8 mouse cellular contexts compared by ENCODE assay signal in the genomic region with DNA sequence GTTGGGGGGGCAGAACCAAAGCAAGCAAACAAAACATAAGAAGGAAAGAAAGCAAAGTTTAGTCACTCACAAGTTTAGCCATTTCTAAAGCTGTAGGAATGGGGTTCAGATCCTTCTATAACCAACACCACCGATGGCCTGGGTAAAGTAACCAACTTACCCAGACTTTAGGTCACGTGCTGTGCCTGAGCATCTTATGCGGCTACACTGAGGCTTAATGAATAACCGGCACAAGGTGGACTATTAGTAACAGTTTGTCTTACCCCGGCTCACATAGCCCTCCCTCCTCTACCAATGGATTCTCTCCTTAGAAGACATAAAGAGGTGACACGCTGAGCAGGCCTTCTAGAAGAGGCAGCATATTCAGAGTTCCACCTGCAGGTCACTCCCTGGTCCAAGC. TPM values are rescaled to one million over a fixed set of nuclear protein-coding genes. Genes with fewer than 3 reads are reported as not detected.
DNase-seq lines count a peak whose midpoint lies in the region; ATAC-seq and TF ChIP-seq lines count a peak whose summit lies in the region.

No protein-coding gene starts in this region.

- peak overlapping the region; percentile 85 for H3K4me3 ChIP-seq in cerebellum, adult 2 months (replicated peaks; ENCODE audit: insufficient read depth, low read depth, low read length)
- peak overlapping the region; percentile 75 for H3K4me3 ChIP-seq in intestine, embryonic 14.5 days (ENCODE audit: low read depth, low read length)
- H3K4me3 ChIP-seq in liver, embryonic 14.5 days (ENCODE audit: insufficient read depth in 1 of 2, low read depth in 2 of 2, low read length in 2 of 2): peak overlapping the region in 1 of 2 experiments; percentile 100; a peak in 2 of 4 replicates

- H3K4me2 ChIP-seq in intestine, embryonic 14.5 days (ENCODE audit: low read length): peak overlapping the region; percentile 69
- H3K4me2 ChIP-seq in liver, embryonic 14.5 days (ENCODE audit: low read depth): peak overlapping the region; percentile 99

- no peaks in the 10 kb centered on the region for H3K27me3 ChIP-seq in cerebellum, adult 2 months (ENCODE audit: control insufficient read depth, insufficient read depth, low read length)
- H3K27me3 ChIP-seq in intestine, embryonic 14.5 days (replicated peaks; ENCODE audit: control insufficient read depth, insufficient read depth, low read length): no peaks in the 10 kb centered on the region
- H3K27me3 ChIP-seq in liver, embryonic 14.5 days (ENCODE audit: control insufficient read depth, insufficient read depth, low read length): no peaks in the 10 kb centered on the region; the same call in 1 of the 2 replicates

- H3K27ac ChIP-seq in cerebellum, adult 2 months (ENCODE audit: insufficient read depth, low read length): no peak overlapping the region
- H3K27ac ChIP-seq in intestine, embryonic 14.5 days (ENCODE audit: low read depth): 0 out of 2 replicates have a peak overlapping the region, but pooled peaks have one; percentile 47
- H3K27ac ChIP-seq in liver, embryonic 14.5 days: no peak overlapping the region

- no peaks in the 10 kb centered on the region for H3K9me3 ChIP-seq in intestine, embryonic 14.5 days (ENCODE audit: control insufficient read depth, low read length)
- no peaks in the 10 kb centered on the region for H3K9me3 ChIP-seq in liver, embryonic 14.5 days (ENCODE audit: control insufficient read depth, low read length)

- WGBS in cerebellum, adult 2 months: 25% methylated on average over 6 of the region's 6 CpGs
- WGBS in intestine, embryonic 14.5 days: 32% methylated on average over 6 of the region's 6 CpGs
- 65% methylated on average over 6 of the region's 6 CpGs for WGBS in liver, embryonic 14.5 days (ENCODE audit: insufficient replicate concordance)

- H3K9ac ChIP-seq in intestine, embryonic 14.5 days (ENCODE audit: low read length): peak overlapping the region; percentile 31
- peak overlapping the region; percentile 6; the same call in 1 of the 2 replicates for H3K9ac ChIP-seq in liver, embryonic 14.5 days (replicated peaks)

- TF ChIP-seq POLR2A in cerebellum, adult 2 months (IDR thresholded peaks at IDR 0.05; ENCODE audit: borderline replicate concordance, insufficient read depth, low read length): no peak

- no peak for TF ChIP-seq EP300 in liver, embryonic 14.5 days (IDR thresholded peaks at IDR 0.05; ENCODE audit: low read depth)

- no peak for TF ChIP-seq CTCF in cerebellum, adult 2 months (IDR thresholded peaks at IDR 0.05; ENCODE audit: borderline replicate concordance, insufficient read depth, low read depth, low read length)
- no peak for TF ChIP-seq CTCF in liver, embryonic 14.5 days (IDR thresholded peaks at IDR 0.05; ENCODE audit: low read depth)

- no peaks in the 10 kb centered on the region for H3K36me3 ChIP-seq in intestine, embryonic 14.5 days (ENCODE audit: control insufficient read depth, insufficient read depth, low read length)
- no peaks in the 10 kb centered on the region for H3K36me3 ChIP-seq in liver, embryonic 14.5 days (replicated peaks; ENCODE audit: control insufficient read depth, insufficient read depth, low read depth)

- H3K4me1 ChIP-seq in cerebellum, adult 2 months (ENCODE audit: control insufficient read depth, insufficient read depth, low read length): peaks cover 8% of the 10 kb centered on the region
- H3K4me1 ChIP-seq in intestine, embryonic 14.5 days (replicated peaks; ENCODE audit: control insufficient read depth, insufficient read depth, low read length): peaks cover 13% of the 10 kb centered on the region
- H3K4me1 ChIP-seq in liver, embryonic 14.5 days (replicated peaks; ENCODE audit: control insufficient read depth in 2 of 2, insufficient read depth in 2 of 2, low read length in 1 of 2): peaks cover 17 to 21% of the 10 kb centered on the region in 2 experiments

- no peak for ATAC-seq in intestine, embryonic 14.5 days (replicated peaks; ENCODE audit: low FRiP score, low TSS enrichment, low read depth)
- no peak for ATAC-seq in liver, embryonic 14.5 days (ENCODE audit: insufficient read depth)
- ATAC-seq in monocyte, adult 5-6 weeks (replicated peaks; ENCODE audit: insufficient number of reproducible peaks, low FRiP score, low TSS enrichment, poor library complexity, severe bottlenecking): no peak

- peak in 1 of 2 experiments; percentile 16 for DNase-seq in cerebellum, adult 2 months
- no peak for DNase-seq in cerebellum, postnatal 4 days (ENCODE audit: low spot score in 2 of 2)
- DNase-seq in brain, adult 2 months (ENCODE audit: low read depth, low spot score): peak; percentile 26
- no peak for DNase-seq in intestine, embryonic 14.5 days (ENCODE audit: low spot score)
- DNase-seq in liver, embryonic 14.5 days (ENCODE audit: low read depth in 3 of 3, low spot score in 3 of 3): no peak
- no peak for DNase-seq in layer of hippocampus, adult 9-10 months (ENCODE audit: low spot score)
- no peak for DNase-seq in MN1 (ENCODE audit: low spot score)

RNA-seq across cellular contexts. Expression of gene Mark3, which starts 1.0 kb away (rescaled TPM):
- polyA plus RNA-seq in cerebellum, adult 2 months (2012; rRNA removed): 80.0 and 81.4 TPM in 2 replicates
- polyA plus RNA-seq in intestine, embryonic 14.5 days (2014; fragmentation: Nextera tagmentation; extraction: Ambion mirVana): 49.4 and 49.6 TPM in 2 replicates
- 14.6 and 24.6 TPM in 2 replicates for polyA plus RNA-seq in liver, embryonic 14.5 days (2012; rRNA removed)
- 18.0 and 19.5 TPM in 2 replicates for polyA plus RNA-seq in liver, embryonic 14.5 days (2014; fragmentation: Nextera tagmentation; extraction: Ambion mirVana)
- 92.2 to 123 TPM (median 92.7 TPM) in 3 replicates for total RNA-seq in monocyte, adult 5-6 weeks (2017)

RNA-seq across cellular contexts. Expression of gene Eif5, which starts 35.5 kb away (rescaled TPM):
- polyA plus RNA-seq in cerebellum, adult 2 months (2012; rRNA removed): 176 and 183 TPM in 2 replicates
- 505 and 521 TPM in 2 replicates for polyA plus RNA-seq in intestine, embryonic 14.5 days (2014; fragmentation: Nextera tagmentation; extraction: Ambion mirVana)
- 64.1 and 112 TPM in 2 replicates for polyA plus RNA-seq in liver, embryonic 14.5 days (2012; rRNA removed)
- 411 and 432 TPM in 2 replicates for polyA plus RNA-seq in liver, embryonic 14.5 days (2014; fragmentation: Nextera tagmentation; extraction: Ambion mirVana)
- total RNA-seq in monocyte, adult 5-6 weeks (2017): 371 to 483 TPM (median 423 TPM) in 3 replicates
